In the genomic region with DNA sequence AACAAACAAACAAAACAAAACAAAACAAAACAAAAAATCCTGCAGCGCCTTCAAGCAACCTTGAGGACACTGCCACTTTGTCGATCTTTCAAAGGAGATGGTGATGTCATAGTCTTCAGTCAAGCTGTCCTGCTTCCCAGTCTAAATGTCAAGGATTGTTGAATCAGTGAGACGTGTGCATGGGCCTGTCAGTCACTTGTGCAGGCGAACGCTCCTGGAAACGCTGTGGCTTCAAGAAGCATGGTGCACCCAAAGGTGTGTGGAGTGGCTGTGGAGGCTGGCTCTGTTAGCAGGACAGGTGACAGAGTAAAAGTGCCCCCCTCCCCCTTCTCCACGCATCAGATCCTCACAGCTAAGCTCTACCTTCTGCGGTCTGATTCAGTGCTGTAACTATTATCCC, we compare ENCODE assay signal across 17 mouse cellular contexts.
A peak's percentile ranks its signal among the peaks of the same experiment; 100 is the strongest.
DNase-seq lines count a peak whose midpoint lies in the region; ATAC-seq lines count a peak whose summit lies in the region.
"Had no signal": no experiment of that assay in that cellular context is flagged by ENCODE, and none has a peak within 500 bp of the region (broad histone marks: within the 10 kb centered on the region; RNA-seq: fewer than 3 reads in every experiment).

No protein-coding gene starts in this region.

- H3K4me3 ChIP-seq in neural tube, embryonic 11.5 days (ENCODE audit: low read depth, low read length), result no peak overlapping the region
- no peak overlapping the region for H3K4me3 ChIP-seq in neural tube, embryonic 15.5 days (replicated peaks)
- H3K4me3 ChIP-seq in midbrain, embryonic 15.5 days, result no peak overlapping the region
- H3K4me3 ChIP-seq: embryonic facial prominence, embryonic 10.5 days; embryonic facial prominence, embryonic 12.5 days; forebrain, embryonic 13.5 days; forebrain, embryonic 15.5 days had no signal

- ATAC-seq in neural tube, embryonic 11.5 days (ENCODE audit: insufficient read depth, low FRiP score, low TSS enrichment), result no peak
- ATAC-seq in neural tube, embryonic 15.5 days (ENCODE audit: low FRiP score), result no peak
- ATAC-seq in midbrain, embryonic 15.5 days (replicated peaks), result no peak
- ATAC-seq: forebrain, embryonic 13.5 days; forebrain, embryonic 15.5 days; forebrain, postnatal 0 days had no signal

- no peak overlapping the region for H3K27ac ChIP-seq in neural tube, embryonic 11.5 days (ENCODE audit: low read depth, low read length)
- H3K27ac ChIP-seq in neural tube, embryonic 15.5 days (replicated peaks), result no peak overlapping the region
- no peak overlapping the region for H3K27ac ChIP-seq in midbrain, embryonic 15.5 days
- H3K27ac ChIP-seq: embryonic facial prominence, embryonic 10.5 days; embryonic facial prominence, embryonic 12.5 days; forebrain, embryonic 13.5 days; forebrain, embryonic 15.5 days had no signal

- no peaks in the 10 kb centered on the region for H3K36me3 ChIP-seq in neural tube, embryonic 11.5 days (ENCODE audit: control insufficient read depth, insufficient read depth, low read length)
- H3K36me3 ChIP-seq in neural tube, embryonic 15.5 days, result no peaks in the 10 kb centered on the region
- no peaks in the 10 kb centered on the region for H3K36me3 ChIP-seq in midbrain, embryonic 15.5 days (replicated peaks)
- H3K36me3 ChIP-seq: embryonic facial prominence, embryonic 10.5 days; embryonic facial prominence, embryonic 12.5 days; forebrain, embryonic 15.5 days had no signal

- peak; percentile 47 for DNase-seq in adrenal gland, adult 2 months
- no peak for DNase-seq in adrenal gland, adult 18-20 months (ENCODE audit: low spot score in 2 of 2)
- peak; percentile 6 for DNase-seq in neural tube, embryonic 11.5 days (ENCODE audit: low spot score)
- peak; percentile 28 for DNase-seq in adrenal gland, postnatal 14 days
- no peak for DNase-seq in kidney, adult 18-20 months
- DNase-seq: cerebellum, adult 11-12 months; cerebellum, adult 2 months; cerebellum, adult 9-10 months; cerebellum, postnatal 10 days; cerebellum, postnatal 25 days; forebrain, postnatal 0 days had no signal

- H3K9me3 ChIP-seq in neural tube, embryonic 11.5 days (ENCODE audit: control insufficient read depth, low read length), result no peaks in the 10 kb centered on the region
- H3K9me3 ChIP-seq in neural tube, embryonic 15.5 days (replicated peaks), result 0 out of 2 replicates have a peak, but pooled peaks cover 4% of the 10 kb centered on the region
- H3K9me3 ChIP-seq in midbrain, embryonic 15.5 days, result no peaks in the 10 kb centered on the region
- H3K9me3 ChIP-seq: embryonic facial prominence, embryonic 12.5 days; forebrain, embryonic 13.5 days; forebrain, embryonic 15.5 days had no signal

- no peak overlapping the region for H3K9ac ChIP-seq in neural tube, embryonic 11.5 days (ENCODE audit: low read length)
- no peak overlapping the region for H3K9ac ChIP-seq in neural tube, embryonic 15.5 days (replicated peaks)
- no peak overlapping the region for H3K9ac ChIP-seq in midbrain, embryonic 15.5 days
- H3K9ac ChIP-seq: embryonic facial prominence, embryonic 12.5 days; forebrain, embryonic 13.5 days; forebrain, embryonic 15.5 days; forebrain, postnatal 0 days had no signal

- no peak overlapping the region for H3K4me2 ChIP-seq in neural tube, embryonic 11.5 days (ENCODE audit: low read depth)
- H3K4me2 ChIP-seq in neural tube, embryonic 15.5 days, result no peak overlapping the region
- H3K4me2 ChIP-seq in midbrain, embryonic 15.5 days, result no peak overlapping the region
- H3K4me2 ChIP-seq: embryonic facial prominence, embryonic 12.5 days; forebrain, embryonic 13.5 days; forebrain, embryonic 15.5 days had no signal

- H3K27me3 ChIP-seq in neural tube, embryonic 11.5 days (ENCODE audit: control insufficient read depth, insufficient read depth, low read length), result no peaks in the 10 kb centered on the region
- no peaks in the 10 kb centered on the region for H3K27me3 ChIP-seq in neural tube, embryonic 15.5 days (replicated peaks)
- H3K27me3 ChIP-seq in midbrain, embryonic 15.5 days (replicated peaks), result no peaks in the 10 kb centered on the region
- H3K27me3 ChIP-seq: embryonic facial prominence, embryonic 12.5 days; forebrain, embryonic 13.5 days; forebrain, embryonic 15.5 days had no signal

- H3K4me1 ChIP-seq in neural tube, embryonic 11.5 days (ENCODE audit: control insufficient read depth, insufficient read depth, low read length), result no peaks in the 10 kb centered on the region
- H3K4me1 ChIP-seq in neural tube, embryonic 15.5 days, result no peaks in the 10 kb centered on the region
- no peaks in the 10 kb centered on the region for H3K4me1 ChIP-seq in midbrain, embryonic 15.5 days
- H3K4me1 ChIP-seq: embryonic facial prominence, embryonic 10.5 days; embryonic facial prominence, embryonic 12.5 days; forebrain, embryonic 13.5 days; forebrain, embryonic 15.5 days had no signal

- 91% methylated on average over 8 of the region's 8 CpGs for WGBS in neural tube, embryonic 11.5 days
- WGBS in neural tube, embryonic 15.5 days, result 92% methylated on average over 8 of the region's 8 CpGs
- 79% methylated on average over 8 of the region's 8 CpGs for WGBS in midbrain, embryonic 15.5 days

Comparison
In these comparisons a context has a peak if more than half of its experiments do, and no peak if none do; other contexts are left out.
1. DNase-seq: peak in adrenal gland, adult 2 months (single experiment), neural tube, embryonic 11.5 days (single experiment) and adrenal gland, postnatal 14 days (single experiment); none in adrenal gland, adult 18-20 months (0 of 2) and kidney, adult 18-20 months (single experiment).